Mouse (Mus musculus): ENCODE data around the gene Erp44. TPM values are rescaled to one million over a fixed set of nuclear protein-coding genes. Genes with fewer than 3 reads are reported as not detected.

Gene Erp44
- polyA plus RNA-seq, 1 experiment from 2014 or later: 70.9 TPM

- H3K4me2 ChIP-seq (replicated peaks): no peak overlapping the region
- no peaks in the 10 kb centered on the region for H3K9me3 ChIP-seq
- H3K4me1 ChIP-seq: no peaks in the 10 kb centered on the region
- no peaks in the 10 kb centered on the region for H3K36me3 ChIP-seq
- no peak overlapping the region for H3K27ac ChIP-seq (replicated peaks)
- H3K27me3 ChIP-seq: no peaks in the 10 kb centered on the region
- whole genome bisulfite sequencing: 65% methylated on average over 3 of the region's 3 CpGs
- no peak for ATAC-seq (ENCODE audit: low FRiP score, low read depth)
- no peak overlapping the region for H3K4me3 ChIP-seq
- no peak overlapping the region for H3K9ac ChIP-seq (replicated peaks)
These were observed 53.8 kb downstream of the Erp44 start for GRCm38 (mm10) chr4:48225604-48226003.

DNA sequence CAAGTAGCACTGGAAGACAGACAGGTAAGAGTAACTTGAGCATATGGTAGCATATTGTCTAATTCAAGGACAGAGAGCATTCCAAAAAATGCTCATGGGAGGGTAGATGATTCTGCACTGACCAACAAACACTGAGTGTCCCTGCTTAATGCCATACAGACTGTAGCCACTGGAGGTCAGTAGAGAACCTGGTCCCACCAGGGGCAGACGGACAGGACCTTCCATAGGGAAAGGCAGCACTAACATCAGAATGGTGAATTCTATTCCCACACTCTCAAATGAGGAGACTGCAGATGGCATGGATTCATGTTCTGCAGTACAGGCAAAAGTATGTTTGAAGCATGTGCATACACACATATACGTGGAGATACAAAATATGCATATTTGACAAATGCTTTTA, 54.2 kb downstream of the Erp44 start:
- ATAC-seq (ENCODE audit: low FRiP score, low read depth): peak; percentile 49; the same call in 1 of the 2 replicates
- H3K4me1 ChIP-seq: no peaks in the 10 kb centered on the region
- no peak overlapping the region for H3K4me3 ChIP-seq
- H3K9ac ChIP-seq (replicated peaks): no peak overlapping the region
- no peak overlapping the region for H3K27ac ChIP-seq (replicated peaks)
- WGBS: 16% methylated on average over 2 of the region's 2 CpGs
- no peaks in the 10 kb centered on the region for H3K9me3 ChIP-seq
- no peaks in the 10 kb centered on the region for H3K36me3 ChIP-seq
- no peak overlapping the region for H3K4me2 ChIP-seq (replicated peaks)
- no peaks in the 10 kb centered on the region for H3K27me3 ChIP-seq

DNA sequence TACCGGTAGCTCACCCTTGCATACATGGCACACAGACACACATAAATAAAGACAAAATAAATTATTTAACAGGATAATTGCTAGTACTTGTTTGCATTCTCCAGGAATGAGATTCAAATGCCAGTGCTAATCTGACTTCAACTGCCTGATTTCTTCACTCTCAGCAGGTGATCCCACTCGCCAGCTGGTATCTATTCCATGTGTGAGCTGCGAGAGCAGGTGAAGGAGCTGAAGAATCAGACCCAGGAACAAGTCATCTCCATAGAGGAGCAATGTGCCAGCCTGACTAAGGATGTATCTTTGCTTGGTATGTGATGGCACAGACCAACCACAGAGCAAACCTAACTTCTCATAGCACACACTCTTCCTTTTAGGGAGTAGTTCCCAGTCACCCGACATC, 75.8 kb downstream of the Erp44 start:
- Histone ChIP-seq H3K9me3 (no peaks in the 10 kb centered on the region), H3K4me1 (no peaks in the 10 kb centered on the region), H3K27me3 (no peaks in the 10 kb centered on the region), H3K27ac (replicated peaks) (no peak overlapping the region), H3K4me3 (no peak overlapping the region), H3K36me3 (peaks cover 21% of the 10 kb centered on the region; the same call in 1 of the 2 replicates), H3K4me2 (replicated peaks) (no peak overlapping the region), H3K9ac (replicated peaks) (no peak overlapping the region)
- 84% methylated on average over 4 of the region's 4 CpGs for WGBS
- ATAC-seq (ENCODE audit: low FRiP score, low read depth): no peak

DNA sequence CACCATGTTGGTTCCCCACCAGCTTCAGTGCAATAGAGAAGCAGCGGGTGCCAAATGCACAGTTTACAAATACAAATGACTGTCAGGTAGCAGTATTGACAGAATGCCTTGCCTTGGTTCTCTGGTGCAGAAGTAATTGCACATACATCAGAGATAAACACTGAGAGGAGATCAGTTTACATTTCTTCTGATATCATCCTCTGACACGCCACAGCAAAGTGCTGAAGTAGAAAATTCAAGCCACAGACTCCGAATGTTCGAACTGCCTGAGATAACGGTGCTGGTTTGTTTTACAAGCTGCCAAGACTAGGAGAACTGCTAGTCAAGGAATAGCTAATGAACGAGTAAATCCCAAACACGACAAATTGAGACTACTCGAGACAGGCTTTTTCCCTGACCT, 80.9 kb downstream of the Erp44 start:
- Histone ChIP-seq H3K27ac (replicated peaks) (no peak overlapping the region), H3K4me1 (no peaks in the 10 kb centered on the region), H3K4me2 (replicated peaks) (no peak overlapping the region), H3K4me3 (no peak overlapping the region), H3K9me3 (no peaks in the 10 kb centered on the region), H3K36me3 (peaks cover 26% of the 10 kb centered on the region), H3K9ac (replicated peaks) (no peak overlapping the region), H3K27me3 (no peaks in the 10 kb centered on the region)
- ATAC-seq (ENCODE audit: low FRiP score, low read depth): no peak
- 87% methylated on average over 8 of the region's 8 CpGs for WGBS

DNA sequence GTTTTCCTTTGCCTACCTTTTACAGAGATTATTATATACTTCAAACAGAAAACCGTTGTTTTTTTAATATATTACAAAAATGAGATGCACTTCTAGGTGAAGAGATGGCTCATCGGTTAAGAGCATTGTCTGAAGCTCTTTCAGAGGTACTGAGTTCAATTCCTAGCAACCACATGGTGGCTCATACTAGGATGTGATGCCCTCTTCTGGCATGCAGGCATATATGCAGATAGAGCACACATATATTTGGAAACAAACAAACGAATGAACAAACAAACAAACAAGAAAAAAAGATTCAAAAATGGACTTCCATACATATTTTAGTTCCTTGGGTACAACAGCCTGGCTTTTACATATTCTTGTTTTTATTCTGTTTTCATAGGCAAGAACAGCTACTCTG, 81.4 kb downstream of the Erp44 start:
- Histone ChIP-seq H3K4me3 (no peak overlapping the region), H3K36me3 (peaks cover 21% of the 10 kb centered on the region), H3K27me3 (no peaks in the 10 kb centered on the region), H3K27ac (replicated peaks) (no peak overlapping the region), H3K9me3 (no peaks in the 10 kb centered on the region), H3K4me1 (no peaks in the 10 kb centered on the region), H3K4me2 (replicated peaks) (no peak overlapping the region), H3K9ac (replicated peaks) (no peak overlapping the region)
- WGBS: 90% methylated on average over 3 of the region's 3 CpGs
- ATAC-seq (ENCODE audit: low FRiP score, low read depth): no peak

- WGBS: 86% methylated on average over 8 of the region's 8 CpGs
- no peaks in the 10 kb centered on the region for H3K36me3 ChIP-seq
These were observed 97.1 kb downstream of the Erp44 start for GRCm38 (mm10) chr4:48182115-48182806.

GRCm38 (mm10) chr4:48181366-48181765, 98.0 kb downstream of the Erp44 start:
- Histone ChIP-seq H3K36me3 (no peaks in the 10 kb centered on the region), H3K4me3 (no peak overlapping the region), H3K9me3 (peaks cover 2% of the 10 kb centered on the region; the same call in 1 of the 2 replicates), H3K4me1 (peaks cover 4% of the 10 kb centered on the region), H3K9ac (replicated peaks) (no peak overlapping the region), H3K4me2 (replicated peaks) (no peak overlapping the region), H3K27ac (replicated peaks) (no peak overlapping the region), H3K27me3 (no peaks in the 10 kb centered on the region)
- 70% methylated on average over 6 of the region's 6 CpGs for WGBS
- no peak for ATAC-seq (ENCODE audit: low FRiP score, low read depth)

More at GRCm38 (mm10) chr4:48182115-48182806, 97.1 kb downstream of the Erp44 start:
- H3K27me3 ChIP-seq: no peaks in the 10 kb centered on the region
- H3K27ac ChIP-seq (replicated peaks): no peak overlapping the region
- H3K9me3 ChIP-seq: peaks cover 2% of the 10 kb centered on the region; the same call in 1 of the 2 replicates
- H3K4me3 ChIP-seq: no peak overlapping the region
- no peak for ATAC-seq (ENCODE audit: low FRiP score, low read depth)
- H3K4me2 ChIP-seq (replicated peaks): no peak overlapping the region
- no peak overlapping the region for H3K9ac ChIP-seq (replicated peaks)
- H3K4me1 ChIP-seq: peaks cover 4% of the 10 kb centered on the region

- Histone ChIP-seq H3K4me2 (replicated peaks) (no peak overlapping the region), H3K4me1 (peaks cover 4% of the 10 kb centered on the region), H3K27ac (replicated peaks) (no peak overlapping the region), H3K9ac (replicated peaks) (no peak overlapping the region), H3K36me3 (no peaks in the 10 kb centered on the region), H3K9me3 (peaks cover 2% of the 10 kb centered on the region; the same call in 1 of the 2 replicates), H3K27me3 (no peaks in the 10 kb centered on the region), H3K4me3 (no peak overlapping the region)
- ATAC-seq (ENCODE audit: low FRiP score, low read depth): no peak
- 9% methylated on average over 2 of the region's 2 CpGs for WGBS
These were observed 98.4 kb downstream of the Erp44 start for GRCm38 (mm10) chr4:48180922-48181321.

GRCm38 (mm10) chr4:48175666-48176065, 103.7 kb downstream of the Erp44 start:
- no peaks in the 10 kb centered on the region for H3K36me3 ChIP-seq
- H3K27ac ChIP-seq (replicated peaks): no peak overlapping the region
- no peak overlapping the region for H3K4me2 ChIP-seq (replicated peaks)
- 94% methylated on average over 3 of the region's 3 CpGs for WGBS
- no peaks in the 10 kb centered on the region for H3K27me3 ChIP-seq
- H3K9me3 ChIP-seq: peaks cover 2% of the 10 kb centered on the region; the same call in 1 of the 2 replicates
- peaks cover 4% of the 10 kb centered on the region; the same call in 1 of the 2 replicates for H3K4me1 ChIP-seq
- H3K4me3 ChIP-seq: no peak overlapping the region
- ATAC-seq (ENCODE audit: low FRiP score, low read depth): no peak
- H3K9ac ChIP-seq (replicated peaks): no peak overlapping the region

GRCm38 (mm10) chr4:48163851-48164250, 115.5 kb downstream of the Erp44 start:
- Histone ChIP-seq H3K27me3 (no peaks in the 10 kb centered on the region), H3K36me3 (peaks cover 1% of the 10 kb centered on the region; the same call in 1 of the 2 replicates), H3K4me1 (no peaks in the 10 kb centered on the region), H3K9ac (replicated peaks) (no peak overlapping the region), H3K27ac (replicated peaks) (no peak overlapping the region), H3K4me2 (replicated peaks) (no peak overlapping the region), H3K4me3 (no peak overlapping the region), H3K9me3 (no peaks in the 10 kb centered on the region)
- no peak for ATAC-seq (ENCODE audit: low FRiP score, low read depth)
- 81% methylated on average over 5 of the region's 5 CpGs for WGBS

GRCm38 (mm10) chr4:48160386-48160785, 119.0 kb downstream of the Erp44 start:
- H3K27me3 ChIP-seq: no peaks in the 10 kb centered on the region
- H3K4me1 ChIP-seq: no peaks in the 10 kb centered on the region
- WGBS: 84% methylated on average over 4 of the region's 4 CpGs
- no peak overlapping the region for H3K27ac ChIP-seq (replicated peaks)
- ATAC-seq (ENCODE audit: low FRiP score, low read depth): no peak
- no peaks in the 10 kb centered on the region for H3K9me3 ChIP-seq
- H3K4me3 ChIP-seq: no peak overlapping the region
- H3K4me2 ChIP-seq (replicated peaks): no peak overlapping the region
- H3K36me3 ChIP-seq: no peaks in the 10 kb centered on the region
- no peak overlapping the region for H3K9ac ChIP-seq (replicated peaks)

GRCm38 (mm10) chr4:48155864-48156263, 123.5 kb downstream of the Erp44 start:
- Histone ChIP-seq H3K27ac (replicated peaks) (no peak overlapping the region), H3K4me2 (replicated peaks) (no peak overlapping the region), H3K27me3 (no peaks in the 10 kb centered on the region), H3K4me3 (no peak overlapping the region), H3K4me1 (no peaks in the 10 kb centered on the region), H3K36me3 (no peaks in the 10 kb centered on the region), H3K9ac (replicated peaks) (no peak overlapping the region), H3K9me3 (no peaks in the 10 kb centered on the region)
- WGBS: 50% methylated on average over 1 of the region's 1 CpGs
- ATAC-seq (ENCODE audit: low FRiP score, low read depth): peak; percentile 44; the same call in 1 of the 2 replicates

GRCm38 (mm10) chr4:48153229-48153628, 126.1 kb downstream of the Erp44 start:
- H3K4me2 ChIP-seq (replicated peaks): no peak overlapping the region
- ATAC-seq (ENCODE audit: low FRiP score, low read depth): no peak
- WGBS: 86% methylated on average over 5 of the region's 5 CpGs
- H3K27me3 ChIP-seq: no peaks in the 10 kb centered on the region
- H3K9ac ChIP-seq (replicated peaks): no peak overlapping the region
- no peak overlapping the region for H3K27ac ChIP-seq (replicated peaks)
- no peak overlapping the region for H3K4me3 ChIP-seq
- no peaks in the 10 kb centered on the region for H3K9me3 ChIP-seq
- no peaks in the 10 kb centered on the region for H3K4me1 ChIP-seq
- H3K36me3 ChIP-seq: no peaks in the 10 kb centered on the region
